Mouse (Mus musculus) gastrocnemius, adult 18-20 months (tissue): ENCODE data around the gene Smco2. TPM values are rescaled to one million over a fixed set of nuclear protein-coding genes. Genes with fewer than 3 reads are reported as not detected.

Source experiments
- DNase-seq: peaks from one replicate; pipeline ENCODE4 v3.0.0; 2021; ENCODE audit warnings: low spot score
- long read RNA-seq, 2 experiments: library from polyadenylated mRNA; stranded (forward); transcript quantifications; one replicate each; pipeline ENCODE4 v2.0.0; 2021
- total RNA-seq, 2 experiments: library from RNA; stranded (reverse); gene quantifications; 2 replicates each; pipeline ENCODE4 v1.2.3; 2021

The Smco2 gene
- total RNA-seq, result not detected
- long read RNA-seq, experiment 1, result 0 reads
- long read RNA-seq, experiment 2, result 0 reads

DNA sequence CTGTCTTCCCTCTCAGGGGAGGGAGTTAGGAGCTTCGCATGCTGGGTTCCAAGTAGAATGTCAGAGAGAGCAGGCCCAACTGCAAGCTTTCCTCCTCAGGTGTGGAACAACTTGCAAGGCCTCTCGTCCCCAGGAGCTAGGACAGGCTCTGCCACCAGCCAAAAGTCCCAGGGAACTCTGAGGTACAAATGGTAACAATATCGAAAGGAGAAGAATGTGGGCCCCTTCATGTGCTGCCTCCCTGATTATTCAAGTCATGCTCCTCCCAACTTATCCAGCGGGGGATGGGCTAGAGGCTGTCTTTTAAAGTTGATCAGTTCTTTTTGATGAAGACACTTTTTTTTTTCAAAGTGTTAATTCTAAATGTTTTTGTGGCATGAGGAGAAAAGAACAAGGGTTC lies at the start of gene Smco2:
Gene Smco2, plus strand, starts transcription at position 55 of the 400 bp plus-strand sequence.
- no peak for DNase-seq

DNA sequence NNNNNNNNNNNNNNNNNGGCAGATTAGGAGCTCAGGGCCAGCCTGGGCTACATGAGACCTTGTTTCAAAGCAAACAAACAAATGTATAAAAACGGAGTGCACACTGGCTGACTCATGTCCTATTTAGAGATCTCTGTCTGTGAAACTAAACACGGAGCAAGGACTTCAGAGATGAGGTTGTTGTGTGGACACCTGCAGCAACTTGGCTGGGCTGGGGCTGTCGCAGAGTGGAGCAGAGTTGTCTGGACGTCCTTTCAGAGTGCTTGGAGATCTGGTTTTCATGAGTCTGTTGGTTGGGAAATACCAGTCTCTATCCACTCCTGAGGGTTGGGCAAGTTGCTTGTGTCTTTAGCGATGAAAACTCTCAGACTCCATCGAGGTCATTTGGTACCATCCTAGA lies 39.9 kb upstream of the Smco2 start:
- DNase-seq, result no peak

DNA sequence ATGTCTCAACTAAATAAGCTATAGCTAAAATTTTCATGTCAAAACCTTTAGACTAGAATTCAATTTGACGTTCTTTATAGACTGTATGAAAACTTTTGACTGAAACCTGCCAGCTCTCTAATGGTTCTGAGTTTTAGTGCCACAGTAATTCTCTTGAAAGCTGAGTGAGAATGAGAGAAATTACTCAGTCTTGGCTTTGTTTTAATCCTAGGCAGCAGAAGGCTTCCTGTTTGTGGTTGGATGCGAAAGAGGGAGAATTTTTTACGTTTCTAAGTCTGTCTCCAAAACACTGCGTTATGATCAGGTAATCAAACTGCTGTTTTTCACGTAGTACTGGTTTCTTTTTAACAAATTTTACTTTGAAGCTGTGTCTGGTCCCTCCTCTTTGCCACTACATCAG lies 36.9 kb upstream of the Smco2 start:
- DNase-seq, result no peak

DNA sequence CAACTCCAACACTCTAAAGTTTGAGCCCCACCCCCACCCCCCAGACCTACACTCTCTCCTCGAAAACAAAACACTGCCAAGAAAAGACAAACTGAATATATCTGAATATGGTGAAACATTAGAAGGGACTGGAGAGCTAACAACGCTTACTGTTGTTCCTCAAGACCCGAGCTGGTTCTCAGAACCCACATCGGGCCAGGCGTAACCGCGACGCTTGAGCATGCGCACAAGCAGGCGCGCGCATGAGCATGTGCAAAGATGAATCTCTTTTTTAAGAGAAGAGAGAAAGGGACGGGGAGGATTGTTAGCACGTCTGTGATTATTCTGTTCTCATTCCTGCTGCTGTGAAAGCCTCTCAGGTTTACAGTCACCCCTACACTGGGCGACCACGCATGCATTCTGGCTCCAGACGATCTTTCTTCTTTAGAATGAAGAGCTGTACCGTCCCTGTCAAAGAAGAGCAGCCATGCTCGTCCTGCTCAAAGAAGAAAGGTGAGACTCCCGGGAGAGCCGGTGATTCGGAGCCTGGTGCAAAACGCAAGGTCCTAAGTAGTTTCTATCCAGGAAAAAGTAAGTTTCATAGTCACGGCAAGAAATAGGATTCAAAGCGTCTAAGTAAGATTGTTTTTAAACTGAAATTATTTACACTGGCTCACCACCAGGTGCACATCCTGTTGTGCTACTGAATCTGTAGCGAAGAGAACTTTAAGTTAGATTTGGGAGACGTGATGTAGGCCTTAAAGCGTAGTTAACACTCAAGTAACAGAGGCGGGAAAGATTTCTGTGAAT lies 29.5 kb upstream of the Smco2 start:
- no peak for DNase-seq

DNA sequence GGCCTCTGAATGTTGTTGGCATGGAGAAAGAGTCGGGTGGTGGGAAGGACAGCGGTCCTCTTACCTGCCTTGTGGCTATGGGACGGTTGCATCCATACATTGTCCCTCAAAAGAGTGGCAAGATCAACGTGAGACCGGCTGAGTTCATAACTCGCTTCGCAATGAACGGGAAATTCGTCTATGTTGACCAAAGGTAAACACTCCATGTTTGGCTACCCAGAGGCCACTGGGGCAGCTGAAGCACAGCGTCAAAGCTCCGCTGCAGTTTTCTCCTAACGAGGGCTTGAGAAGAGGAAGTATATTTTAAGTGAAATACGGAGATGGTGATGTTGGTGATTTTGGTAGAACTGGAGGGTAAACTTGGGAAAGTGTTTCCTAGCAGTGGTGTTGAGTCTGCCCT lies 27.9 kb upstream of the Smco2 start:
- no peak for DNase-seq

DNA sequence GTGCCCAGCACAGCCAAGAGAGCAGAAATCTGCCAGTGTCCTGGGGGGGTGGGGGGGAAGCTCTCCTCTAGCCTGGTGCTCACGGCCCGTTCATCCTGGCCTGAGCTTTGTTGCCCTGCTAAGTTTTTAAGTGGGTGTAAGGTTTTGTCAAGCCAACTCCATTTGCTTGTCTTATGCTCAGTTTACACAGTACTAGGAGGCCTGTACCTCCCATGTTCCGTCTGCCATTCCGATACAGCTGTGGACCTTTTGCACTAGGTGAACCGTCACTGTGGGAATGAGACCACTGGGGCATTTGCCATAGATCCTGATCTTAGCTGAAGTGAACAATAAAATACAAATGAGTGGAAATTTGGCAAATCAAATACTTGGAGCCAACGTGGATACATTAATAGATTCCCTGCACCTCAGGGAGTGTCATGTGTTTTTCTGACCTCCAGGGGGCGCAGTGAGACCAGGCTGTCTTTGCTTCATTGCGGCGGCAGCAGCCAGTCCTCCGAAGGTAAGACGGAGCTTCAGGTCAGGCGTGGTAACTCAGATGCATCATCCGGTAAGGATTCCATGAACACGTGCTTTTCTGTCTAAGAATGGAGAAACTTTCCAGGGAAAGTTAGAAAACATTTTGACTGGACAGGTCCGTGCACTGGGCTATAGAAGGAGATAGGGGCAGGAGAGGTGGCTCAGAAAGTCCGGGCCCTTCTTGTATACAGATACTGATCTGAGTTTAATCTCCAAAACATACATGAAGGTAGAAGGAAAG lies 25.0 kb upstream of the Smco2 start:
- DNase-seq, result peak; percentile 60

DNA sequence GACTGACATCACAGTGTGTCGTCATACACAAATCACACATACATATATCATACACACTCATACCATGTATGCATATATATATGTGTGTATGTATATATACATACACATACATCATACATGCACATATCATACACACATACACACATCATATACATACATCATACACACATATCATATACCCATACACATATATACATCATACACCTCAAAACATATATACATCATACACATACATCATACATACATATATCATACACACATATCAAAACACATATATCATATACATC lies 24.5 kb upstream of the Smco2 start:
- DNase-seq, result no peak

DNA sequence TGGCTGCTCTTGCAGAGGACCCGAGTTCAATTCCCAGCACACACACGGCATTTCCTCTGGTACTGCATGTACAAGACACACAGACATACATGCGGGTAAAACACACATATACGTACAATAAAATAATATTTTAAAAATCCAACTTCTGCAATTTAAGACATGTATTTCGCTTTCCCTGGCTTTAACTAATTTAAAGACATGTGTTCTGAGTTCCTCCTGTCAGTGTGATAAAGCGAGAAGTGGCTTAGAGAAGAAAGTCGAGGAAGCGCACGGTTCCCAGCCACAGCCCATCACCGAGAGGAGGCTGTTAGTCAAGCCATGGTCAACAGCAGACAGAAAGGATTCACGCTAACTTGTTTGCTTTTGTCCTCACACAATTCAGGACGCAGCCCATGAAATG lies 18.6 kb upstream of the Smco2 start:
- no peak for DNase-seq

DNA sequence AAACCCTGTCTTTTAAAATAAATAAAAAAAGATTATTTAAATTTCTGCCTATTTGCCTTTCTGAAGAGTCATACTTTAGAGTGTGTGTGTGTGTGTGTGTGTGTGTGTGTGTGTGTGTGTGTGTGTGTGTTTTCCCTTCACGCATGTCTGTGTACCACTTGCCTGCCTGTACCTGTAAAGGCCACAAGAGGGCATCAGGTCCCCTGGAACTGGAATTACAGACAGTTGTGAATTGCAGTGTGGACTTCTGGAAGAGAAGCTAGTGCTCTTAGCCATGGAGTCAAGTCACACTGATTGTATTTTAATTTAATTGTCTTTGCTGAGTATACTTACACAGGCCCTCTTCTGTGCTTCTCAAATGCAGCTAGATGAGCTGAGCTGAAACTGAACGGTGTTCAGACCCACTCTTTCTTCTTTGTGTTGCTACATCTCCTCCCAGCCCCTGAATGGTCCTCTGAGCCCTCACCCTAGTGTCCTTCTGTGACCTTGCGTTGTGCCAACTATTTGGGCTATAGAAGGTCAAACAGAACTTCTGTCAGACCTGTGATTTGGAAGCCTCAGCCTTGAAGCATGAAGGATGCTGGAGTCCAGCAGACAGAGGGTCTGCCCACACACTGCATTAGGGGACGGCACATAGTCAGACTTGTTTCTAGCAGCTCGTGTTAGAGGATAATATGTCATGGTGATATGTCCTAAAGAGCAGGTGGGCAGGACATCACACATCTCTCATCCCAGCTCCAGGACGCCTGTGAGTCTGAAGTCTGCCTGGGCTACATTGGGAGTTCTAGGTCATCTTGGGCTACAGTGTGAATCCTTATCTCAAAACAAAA lies 16.2 kb upstream of the Smco2 start:
- DNase-seq, result peak; percentile 52

DNA sequence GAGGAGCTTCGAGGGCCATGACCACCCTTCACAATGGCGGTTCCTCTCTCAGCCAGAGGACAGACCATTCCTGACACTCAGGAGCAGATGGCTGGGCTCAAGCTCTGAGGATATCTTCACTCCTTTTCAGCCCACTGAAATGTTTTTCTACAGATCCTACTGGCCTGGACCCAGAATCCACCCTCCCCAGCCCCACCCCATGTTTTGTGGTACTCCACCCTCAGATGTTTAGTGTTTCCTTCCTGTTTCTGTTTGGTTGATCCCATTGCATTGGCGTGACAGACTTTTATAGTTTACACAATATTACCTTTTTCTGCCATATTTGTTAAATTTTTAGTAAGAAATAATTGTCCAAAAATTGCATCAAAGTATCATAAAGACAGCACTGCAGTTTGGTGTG lies 15.6 kb upstream of the Smco2 start:
- DNase-seq, result no peak

DNA sequence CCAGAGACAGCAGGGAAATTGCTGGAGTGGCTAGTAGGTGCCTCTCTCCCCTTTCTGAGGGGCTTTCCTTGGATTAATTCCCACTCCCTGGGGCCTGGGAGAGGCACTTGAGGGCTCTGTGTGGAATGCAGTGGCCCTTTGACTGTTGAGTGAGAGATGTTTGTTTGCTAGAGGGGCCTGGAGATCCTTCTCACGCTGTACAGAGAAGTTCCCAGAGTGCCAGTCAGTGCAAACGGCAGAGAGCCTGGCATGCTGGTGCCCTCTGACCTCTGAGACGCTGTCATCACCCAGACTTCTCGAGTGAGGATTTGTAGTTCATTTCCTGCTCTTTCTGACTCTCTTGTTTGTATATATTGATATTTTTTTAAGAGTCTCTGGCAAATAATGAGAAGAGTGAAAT lies 14.1 kb upstream of the Smco2 start:
- no peak for DNase-seq

DNA sequence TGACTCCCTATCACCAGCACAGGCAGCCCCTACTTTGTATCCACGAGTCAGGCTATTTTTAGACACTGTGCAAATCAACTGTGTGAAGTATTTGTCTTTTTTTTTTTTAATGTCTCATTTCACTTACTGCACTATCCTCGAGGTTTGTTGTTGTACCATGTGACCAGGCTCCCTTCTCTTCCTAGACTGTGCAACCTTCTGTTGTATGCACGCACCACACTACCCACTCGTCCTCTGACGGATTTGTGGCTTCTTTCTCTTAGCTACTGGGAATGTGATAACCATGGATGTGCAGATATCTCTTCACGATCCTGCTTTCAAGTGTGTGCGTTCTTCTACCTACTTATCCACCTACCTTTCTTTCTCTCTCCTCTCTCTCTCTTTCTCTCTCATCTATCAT lies 12.6 kb upstream of the Smco2 start:
- DNase-seq, result no peak

DNA sequence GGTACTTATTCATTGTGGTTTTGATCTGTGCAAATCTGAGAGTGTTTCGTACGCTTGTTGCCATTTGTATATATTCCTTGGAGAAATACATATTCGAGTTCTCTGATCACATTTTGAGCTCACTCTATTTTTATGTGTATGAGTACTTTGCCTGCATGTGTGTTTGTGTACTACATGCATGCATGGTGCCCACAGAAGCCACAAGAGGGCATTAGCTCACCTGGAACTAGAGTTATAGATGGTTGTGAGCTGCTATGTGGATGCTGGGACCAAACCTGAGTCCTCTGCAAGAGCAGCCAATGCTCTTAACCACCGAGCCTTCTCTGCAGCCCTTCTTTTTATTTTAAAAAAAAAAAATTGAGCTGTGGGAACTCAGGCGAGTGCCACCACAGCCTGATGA lies 11.5 kb upstream of the Smco2 start:
- DNase-seq, result no peak

DNA sequence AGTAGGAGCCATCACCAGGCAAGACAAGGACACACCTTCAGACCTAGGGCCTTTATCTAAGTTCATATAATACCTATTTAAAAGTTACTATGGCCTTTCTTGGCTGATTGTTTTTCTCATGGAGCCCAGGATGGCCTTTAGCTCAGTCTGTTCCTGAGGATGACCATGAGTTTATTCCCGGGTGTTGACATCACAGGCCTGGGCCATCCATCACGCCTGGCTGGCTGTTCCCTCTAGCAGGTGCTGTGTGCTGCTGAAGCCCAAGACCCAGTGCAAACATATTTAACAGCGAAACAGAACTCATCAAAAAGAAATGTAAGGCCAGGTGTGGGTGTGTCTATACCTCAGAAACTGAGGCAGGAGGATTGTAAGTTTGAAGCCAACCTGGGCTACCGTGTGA lies 11.0 kb upstream of the Smco2 start:
- DNase-seq, result no peak

DNA sequence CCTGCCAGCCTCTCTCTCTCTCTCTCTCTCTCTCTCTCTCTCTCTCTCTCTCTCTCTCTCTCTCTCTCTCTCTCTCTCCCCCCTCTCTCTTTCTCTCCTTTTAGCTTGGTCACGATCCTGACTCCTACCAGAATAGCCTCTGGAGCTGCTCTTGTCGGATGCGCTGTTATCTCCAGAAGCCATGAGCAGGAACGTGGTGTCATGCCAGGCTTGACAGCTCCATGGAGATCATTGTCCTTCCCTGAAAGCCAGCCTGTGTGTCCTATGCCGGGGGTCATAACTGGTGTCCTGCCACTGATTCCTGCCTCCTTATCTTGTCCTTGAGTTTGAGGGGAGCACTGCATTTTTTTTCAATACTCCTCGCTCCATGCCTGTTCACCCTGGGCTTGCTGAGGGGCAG lies 5.0 kb upstream of the Smco2 start:
- no peak for DNase-seq

DNA sequence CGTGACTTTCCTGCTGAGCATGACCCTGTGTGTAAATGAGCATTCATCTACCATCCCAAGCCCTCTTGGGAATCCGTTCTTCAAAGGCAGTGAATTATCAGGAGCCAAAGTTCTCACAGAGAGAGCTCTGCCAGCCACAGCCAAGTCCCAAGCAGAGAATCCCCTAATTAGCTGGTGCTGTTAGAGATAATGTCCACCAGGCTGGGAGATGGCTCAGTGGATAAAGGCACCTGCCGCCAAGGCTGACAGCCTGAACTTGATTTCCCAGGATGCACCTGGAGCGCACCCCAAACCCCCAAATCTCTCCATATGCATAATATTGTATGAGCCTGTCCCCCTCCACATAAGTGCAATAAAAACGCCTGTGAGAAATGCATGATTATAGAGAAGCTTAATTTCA lies 4.6 kb upstream of the Smco2 start:
- no peak for DNase-seq

DNA sequence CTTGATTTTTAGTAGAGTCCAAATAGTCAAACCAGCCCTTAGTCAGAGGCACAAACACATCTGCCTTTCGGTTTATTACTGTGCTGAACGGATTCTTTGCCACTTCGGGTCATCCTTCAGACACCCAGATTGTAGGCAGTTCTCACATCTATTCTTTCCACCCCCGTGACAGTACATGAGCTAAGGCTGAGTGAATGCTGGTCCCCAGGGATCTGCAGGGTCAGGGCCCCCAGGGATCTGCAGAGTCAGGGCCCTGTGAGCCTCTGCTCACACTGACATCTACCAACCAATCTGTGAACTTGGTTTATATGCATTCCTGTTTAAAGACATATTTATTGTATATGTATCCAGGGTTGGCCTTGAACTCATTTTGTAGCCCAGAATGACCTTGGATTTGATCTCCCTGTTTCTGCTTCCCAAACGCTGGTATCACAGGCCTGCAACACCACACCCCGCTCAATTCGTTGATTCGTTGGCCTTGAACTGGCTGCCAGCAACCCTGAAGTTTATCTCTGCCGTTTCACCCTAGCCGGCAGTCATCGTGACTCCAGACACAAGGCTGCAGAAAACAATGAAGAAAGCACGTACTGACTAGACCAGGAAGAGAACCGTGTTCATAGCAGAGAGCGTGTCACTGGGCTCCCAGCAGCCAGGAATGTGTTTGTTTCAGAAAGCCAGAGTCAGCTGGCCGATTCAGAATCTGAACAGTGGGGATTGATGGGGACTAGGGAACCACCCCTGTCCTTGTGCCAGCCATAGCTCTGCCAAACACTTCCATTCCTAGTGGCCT lies 3.7 kb upstream of the Smco2 start:
- peak; percentile 20 for DNase-seq

DNA sequence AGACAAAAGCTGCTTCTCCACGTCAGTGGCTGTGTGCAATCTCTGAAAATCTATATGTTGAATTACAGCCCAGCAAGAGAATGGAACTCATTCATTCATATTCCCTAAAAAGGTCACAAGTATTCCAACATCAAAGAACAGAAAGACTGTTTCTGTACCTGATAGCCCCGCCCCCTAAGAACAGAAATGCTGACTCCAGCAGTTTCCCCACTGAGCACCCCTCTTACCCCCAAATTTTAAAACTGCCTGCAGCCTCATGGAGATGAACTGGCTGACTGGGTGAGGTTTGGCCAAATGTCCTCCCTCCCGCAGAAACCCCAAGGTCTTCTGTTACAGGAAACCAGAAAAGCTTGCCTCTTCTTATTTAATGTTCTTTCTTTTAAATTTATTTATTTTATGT lies 2.5 kb upstream of the Smco2 start:
- DNase-seq, result no peak

DNA sequence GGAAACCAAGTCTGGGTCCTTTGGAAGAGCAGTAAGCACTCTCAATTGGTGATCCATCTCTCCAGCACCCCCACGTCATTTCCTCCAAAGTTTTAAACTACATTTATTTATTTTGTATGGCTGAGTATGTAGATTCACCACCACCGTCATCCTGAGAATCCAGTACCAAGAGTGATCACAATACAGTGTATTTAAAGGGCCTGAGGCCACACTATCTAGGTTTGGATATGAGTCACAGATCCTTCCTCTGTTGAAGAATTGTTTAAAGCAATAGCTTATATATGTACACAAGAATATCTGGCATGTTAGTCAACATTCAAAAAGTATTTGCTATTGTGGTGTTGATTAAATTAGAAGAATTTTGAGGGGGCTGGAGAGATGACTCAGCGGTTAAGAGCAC lies 1.6 kb upstream of the Smco2 start:
- no peak for DNase-seq

DNA sequence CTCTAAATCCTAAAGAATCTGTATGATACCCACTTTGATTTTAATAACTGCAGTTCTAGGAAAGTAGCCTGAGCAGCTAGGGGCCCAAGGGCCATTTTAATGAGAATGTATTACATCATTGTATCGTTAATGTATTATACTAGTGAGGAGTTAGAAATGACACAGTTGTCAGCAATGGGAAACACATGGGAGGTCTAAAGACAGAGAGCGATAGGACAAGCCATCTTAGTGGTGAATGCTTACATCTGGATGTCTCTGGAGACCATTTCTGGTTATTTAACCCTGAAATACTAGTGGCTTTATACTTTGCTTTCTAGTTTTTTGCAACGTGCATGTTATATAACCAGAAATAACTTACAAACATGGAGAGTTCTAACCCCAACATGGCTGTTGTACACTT lies 2.0 kb downstream of the Smco2 start:
- DNase-seq, result no peak

DNA sequence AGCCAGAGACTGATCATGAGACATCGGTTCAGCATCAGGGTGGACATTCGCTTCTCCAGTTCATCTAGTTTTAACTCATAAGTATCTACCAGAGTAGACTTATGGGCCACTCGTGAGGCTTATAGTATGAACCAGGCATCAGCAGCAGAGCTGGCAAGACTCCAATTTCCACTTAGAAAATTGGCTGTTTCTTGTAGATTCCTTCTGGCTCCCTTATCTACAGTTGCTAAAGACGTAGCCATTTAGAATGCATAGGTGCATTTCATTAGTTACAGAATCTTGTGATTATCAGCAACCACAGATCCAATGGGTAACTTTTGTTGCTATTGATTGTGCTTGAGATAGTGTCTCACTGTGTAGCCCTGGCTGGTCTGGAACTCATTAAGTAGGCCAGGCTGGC lies 2.8 kb downstream of the Smco2 start:
- no peak for DNase-seq

DNA sequence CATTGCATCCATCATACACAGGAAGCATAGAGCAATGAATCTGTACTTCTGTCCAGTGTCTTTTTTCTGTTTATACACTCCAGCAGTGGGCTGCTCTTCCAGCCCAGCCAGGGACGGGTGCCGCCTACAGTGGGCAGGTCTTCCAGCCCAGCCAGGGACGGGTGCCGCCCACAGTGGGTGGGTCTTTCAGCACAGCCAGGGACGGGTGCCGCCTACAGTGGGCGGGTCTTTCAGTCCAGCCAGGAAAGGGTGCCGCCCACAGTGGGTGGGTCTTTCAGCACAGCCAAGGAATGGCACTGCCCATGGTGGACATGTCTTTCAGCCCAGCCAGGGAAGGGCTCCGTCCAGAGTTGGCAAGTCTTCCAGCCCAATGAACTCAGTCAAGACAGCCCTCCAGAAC lies 5.3 kb downstream of the Smco2 start:
- DNase-seq, result no peak
